In genomic region chr5:117522471-117522870, GRCm38 (mm10) we compare ENCODE assay signal across 18 mouse cellular contexts.
A peak's percentile ranks its signal among the peaks of the same experiment; 100 is the strongest.
DNase-seq lines count a peak whose midpoint lies in the region; ATAC-seq and TF ChIP-seq lines count a peak whose summit lies in the region.
"Had no signal": no experiment of that assay in that cellular context is flagged by ENCODE, and none has a peak within 500 bp of the region (broad histone marks: within the 10 kb centered on the region; RNA-seq: fewer than 3 reads in every experiment).

No protein-coding gene starts in this region.

- no peaks in the 10 kb centered on the region for H3K27me3 ChIP-seq in forebrain, embryonic 15.5 days
- no peaks in the 10 kb centered on the region for H3K27me3 ChIP-seq in forebrain, embryonic 14.5 days (replicated peaks; ENCODE audit: control insufficient read depth, insufficient read depth, low read length)
- no peaks in the 10 kb centered on the region for H3K27me3 ChIP-seq in kidney, adult 2 months (replicated peaks; ENCODE audit: control insufficient read depth, insufficient read depth, low read length)
- no peaks in the 10 kb centered on the region for H3K27me3 ChIP-seq in lung, postnatal 0 days (replicated peaks; ENCODE audit: insufficient read depth, low read length)
- H3K27me3 ChIP-seq: forebrain, embryonic 12.5 days; heart, embryonic 13.5 days; hindbrain, embryonic 13.5 days had no signal

- no peak for TF ChIP-seq EP300 in lung, postnatal 0 days (IDR thresholded peaks at IDR 0.05)

- peak overlapping the region; percentile 82; the same call in 1 of the 2 replicates for H3K27ac ChIP-seq in forebrain, embryonic 15.5 days (replicated peaks)
- H3K27ac ChIP-seq in forebrain, embryonic 14.5 days (ENCODE audit: low read depth, low read length) = no peak overlapping the region
- H3K27ac ChIP-seq in kidney, adult 2 months (ENCODE audit: insufficient read depth, low read depth, low read length) = no peak overlapping the region
- H3K27ac ChIP-seq in lung, postnatal 0 days (ENCODE audit: low read length) = no peak overlapping the region
- H3K27ac ChIP-seq: embryonic facial prominence, embryonic 10.5 days; forebrain, embryonic 12.5 days; heart, embryonic 13.5 days; hindbrain, embryonic 13.5 days; limb, embryonic 13.5 days; midbrain, embryonic 10.5 days had no signal

- TF ChIP-seq POLR2A in kidney, adult 2 months (IDR thresholded peaks at IDR 0.05; ENCODE audit: low read depth, low read length) = no peak

- no peak overlapping the region for H3K9ac ChIP-seq in forebrain, embryonic 15.5 days (replicated peaks)
- H3K9ac ChIP-seq in forebrain, embryonic 14.5 days (ENCODE audit: low read length) = no peak overlapping the region
- H3K9ac ChIP-seq in lung, postnatal 0 days (replicated peaks; ENCODE audit: low read depth) = no peak overlapping the region
- H3K9ac ChIP-seq: forebrain, embryonic 12.5 days; heart, embryonic 13.5 days; hindbrain, embryonic 13.5 days; limb, embryonic 13.5 days had no signal

- H3K36me3 ChIP-seq in forebrain, embryonic 15.5 days = no peaks in the 10 kb centered on the region
- H3K36me3 ChIP-seq in forebrain, embryonic 14.5 days (ENCODE audit: control insufficient read depth, insufficient read depth, low read length) = no peaks in the 10 kb centered on the region
- H3K36me3 ChIP-seq in kidney, adult 2 months (ENCODE audit: control insufficient read depth, insufficient read depth, low read length) = no peaks in the 10 kb centered on the region
- H3K36me3 ChIP-seq in lung, postnatal 0 days (ENCODE audit: insufficient read depth, low read length) = no peaks in the 10 kb centered on the region
- H3K36me3 ChIP-seq: embryonic facial prominence, embryonic 10.5 days; forebrain, embryonic 12.5 days; heart, embryonic 13.5 days; hindbrain, embryonic 13.5 days; limb, embryonic 13.5 days; midbrain, embryonic 10.5 days had no signal

- TF ChIP-seq CTCF in kidney, adult 2 months (conservative IDR thresholded peaks at IDR 0.05; ENCODE audit: insufficient read depth, insufficient read length, low read depth, low read length) = 0 out of 2 replicates have a peak, but pooled peaks have one; percentile 2
- TF ChIP-seq CTCF in lung, postnatal 0 days (IDR thresholded peaks at IDR 0.05) = peak; percentile 19; the same call in 1 of the 2 replicates

- H3K4me3 ChIP-seq in forebrain, embryonic 15.5 days = no peak overlapping the region
- no peak overlapping the region for H3K4me3 ChIP-seq in forebrain, embryonic 14.5 days (ENCODE audit: low read depth, low read length)
- H3K4me3 ChIP-seq in kidney, adult 2 months (ENCODE audit: insufficient read depth, low read depth, low read length) = no peak overlapping the region
- no peak overlapping the region for H3K4me3 ChIP-seq in lung, postnatal 0 days (ENCODE audit: low read depth, low read length)
- H3K4me3 ChIP-seq: embryonic facial prominence, embryonic 10.5 days; forebrain, embryonic 12.5 days; heart, embryonic 13.5 days; hindbrain, embryonic 13.5 days; limb, embryonic 13.5 days; midbrain, embryonic 10.5 days had no signal

- no peaks in the 10 kb centered on the region for H3K4me1 ChIP-seq in forebrain, embryonic 15.5 days
- H3K4me1 ChIP-seq in forebrain, embryonic 14.5 days (ENCODE audit: control insufficient read depth, insufficient read depth, low read length) = no peaks in the 10 kb centered on the region
- H3K4me1 ChIP-seq in kidney, adult 2 months (ENCODE audit: control insufficient read depth, insufficient read depth, low read length) = peaks cover 4% of the 10 kb centered on the region; the same call in 1 of the 2 replicates
- no peaks in the 10 kb centered on the region for H3K4me1 ChIP-seq in lung, postnatal 0 days (ENCODE audit: insufficient read depth, low read depth, low read length)
- H3K4me1 ChIP-seq: forebrain, embryonic 12.5 days; midbrain, embryonic 10.5 days had no signal

- H3K9me3 ChIP-seq in forebrain, embryonic 15.5 days = no peaks in the 10 kb centered on the region
- no peaks in the 10 kb centered on the region for H3K9me3 ChIP-seq in forebrain, embryonic 14.5 days (replicated peaks; ENCODE audit: control insufficient read depth, low read length)
- H3K9me3 ChIP-seq in lung, postnatal 0 days (ENCODE audit: low read length) = no peaks in the 10 kb centered on the region
- H3K9me3 ChIP-seq: forebrain, embryonic 12.5 days; hindbrain, embryonic 13.5 days; limb, embryonic 13.5 days; midbrain, embryonic 10.5 days had no signal

- no peak overlapping the region for H3K4me2 ChIP-seq in forebrain, embryonic 15.5 days (replicated peaks)
- H3K4me2 ChIP-seq in forebrain, embryonic 14.5 days (ENCODE audit: low read length) = no peak overlapping the region
- no peak overlapping the region for H3K4me2 ChIP-seq in lung, postnatal 0 days (replicated peaks; ENCODE audit: low read depth, low read length)
- H3K4me2 ChIP-seq: forebrain, embryonic 12.5 days; heart, embryonic 13.5 days; hindbrain, embryonic 13.5 days; limb, embryonic 13.5 days had no signal

- DNase-seq in forebrain, embryonic 14.5 days (ENCODE audit: low spot score) = no peak
- DNase-seq in kidney, adult 2 months = no peak
- DNase-seq in kidney, postnatal 25 days = no peak
- DNase-seq in lung, postnatal 0 days (ENCODE audit: low spot score) = no peak
- DNase-seq in lung, postnatal 25 days (ENCODE audit: low spot score) = no peak
- peak; percentile 27 for DNase-seq in induced T-regulatory cell, adult 2 months (ENCODE audit: low read depth)
- DNase-seq in layer of hippocampus, postnatal 14 days (ENCODE audit: low spot score in 2 of 2) = no peak
- DNase-seq: adrenal gland, adult 8-10 months; kidney, postnatal 14 days; lung, postnatal 4 days; thymus, postnatal 36 days had no signal

- 74% methylated on average over 4 of the region's 4 CpGs for WGBS in forebrain, embryonic 15.5 days
- 68% methylated on average over 4 of the region's 4 CpGs for WGBS in forebrain, embryonic 14.5 days
- WGBS in kidney, adult 2 months = 77% methylated on average over 4 of the region's 4 CpGs
- WGBS in lung, postnatal 0 days = 63% methylated on average over 4 of the region's 4 CpGs

- no peak for ATAC-seq in forebrain, embryonic 15.5 days (replicated peaks)
- ATAC-seq in forebrain, embryonic 14.5 days = no peak
- no peak for ATAC-seq in lung, postnatal 0 days
